Mouse (Mus musculus) lung, postnatal 0 days (tissue): ENCODE data around the gene Cacna1i. TPM values are rescaled to one million over a fixed set of nuclear protein-coding genes. Genes with fewer than 3 reads are reported as not detected.

ENCODE experiments used
- ATAC-seq: fragments of 200-750 bp; cut with Nextera tagmentation; 2 replicates; pipeline ENCODE4 v1.8.0; 2017; ENCODE audit warnings: moderate library complexity
- DNase-seq: peaks from one replicate; pipeline ENCODE4 v3.0.0-alpha.2; 2016; ENCODE audit warnings: low spot score
- H3K27ac ChIP-seq: fragments of 300-500 bp; sonication (generic); 2 replicates; pipeline ENCODE4 v1.5.1; 2014; ENCODE audit warnings: antibody characterized with exemption, mild to moderate bottlenecking, low read length, mixed read lengths
- H3K27me3 ChIP-seq: fragments of 300-500 bp; sonication (generic); replicated peaks from 2 replicates; pipeline ENCODE4 v1.6.1; 2014; ENCODE audit warnings: low read length, mixed read lengths; ENCODE audit not compliant: insufficient read depth
- H3K36me3 ChIP-seq: fragments of 300-500 bp; sonication (generic); 2 replicates; pipeline ENCODE4 v1.6.1; 2014; ENCODE audit warnings: low read length, mixed read lengths; ENCODE audit not compliant: insufficient read depth
- H3K4me1 ChIP-seq: fragments of 300-500 bp; sonication (generic); 2 replicates; pipeline ENCODE4 v1.6.1; 2014; ENCODE audit warnings: antibody characterized with exemption, low read depth, low read length, mixed read lengths; ENCODE audit not compliant: insufficient read depth
- H3K4me2 ChIP-seq: fragments of 300-500 bp; sonication (generic); replicated peaks from 2 replicates; pipeline ENCODE4 v1.6.1; 2014; ENCODE audit warnings: low read depth, mild to moderate bottlenecking, low read length, moderate library complexity, mixed read lengths
- H3K4me3 ChIP-seq: fragments of 300-500 bp; sonication (generic); 2 replicates; pipeline ENCODE4 v1.5.1; 2014; ENCODE audit warnings: low read depth, low read length
- H3K9ac ChIP-seq: fragments of 300-500 bp; sonication (generic); replicated peaks from 2 replicates; pipeline ENCODE4 v1.6.1; 2014; ENCODE audit warnings: low read depth, mild to moderate bottlenecking
- H3K9me3 ChIP-seq: fragments of 300-500 bp; sonication (generic); 2 replicates; pipeline ENCODE4 v1.6.1; 2016; ENCODE audit warnings: low read length, mixed read lengths
- CTCF ChIP-seq: IDR thresholded peaks from 2 replicates; pipeline ENCODE4 v1.5.1; 2016; ENCODE audit warnings: antibody characterized with exemption, mild to moderate bottlenecking
- EP300 ChIP-seq: IDR thresholded peaks from 2 replicates; pipeline ENCODE4 v1.6.1; 2016; ENCODE audit warnings: antibody characterized with exemption, mild to moderate bottlenecking, control low read depth
- WGBS: fragments of 180-500 bp; shearing (Covaris S2); extraction: QIAGEN DNeasy Blood & Tissue Kit; methylation state at CpG from one replicate; pipeline ENCODE4 v1.1.7; 2014; 5-methylcytosine and 5-hydroxymethylcytosine counted together
- polyA plus RNA-seq: library from polyadenylated mRNA; unstranded; fragments of >200 nt; fragmentation: Nextera tagmentation; extraction: Ambion mirVana; gene quantifications from 2 replicates; pipeline ENCODE4 v1.2.1, GENCODE M21; 2015

Gene Cacna1i
- polyA plus RNA-seq, 1 experiment from 2014 or later: not detected

GRCm38 (mm10) chr15:80401387-80401898 lies 114.4 kb downstream of the Cacna1i start:
- no peak overlapping the region for H3K9ac ChIP-seq
- WGBS: 32% methylated on average over 2 of the region's 2 CpGs

DNA sequence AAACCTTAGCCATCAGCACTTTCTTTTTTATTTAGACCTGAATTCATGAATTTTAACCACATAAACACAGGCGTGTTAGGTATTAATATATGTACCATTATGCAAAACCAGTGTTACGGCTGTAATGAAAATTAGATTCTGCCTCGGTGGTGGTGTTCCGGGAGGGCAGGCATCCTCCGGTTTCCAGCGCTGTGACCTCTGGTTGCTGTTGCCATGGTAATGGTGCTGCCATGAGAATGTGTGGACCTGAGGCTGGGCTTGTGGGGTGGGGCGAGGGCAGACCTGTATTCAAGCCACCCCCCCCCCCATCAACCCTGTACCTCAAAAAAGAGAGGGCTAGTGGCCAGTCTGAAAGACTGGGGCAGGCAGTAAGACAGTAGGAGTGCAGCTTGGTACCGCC lies 114.9 kb downstream of the Cacna1i start:
- no peak for ATAC-seq

More at GRCm38 (mm10) chr15:80401387-80401898, 114.4 kb downstream of the Cacna1i start:
- no peak for TF ChIP-seq EP300
- no peak for TF ChIP-seq CTCF
- Histone ChIP-seq H3K27me3 (no peaks in the 10 kb centered on the region), H3K4me3 (no peak overlapping the region), H3K36me3 (no peaks in the 10 kb centered on the region), H3K4me1 (no peaks in the 10 kb centered on the region), H3K4me2 (no peak overlapping the region), H3K9me3 (no peaks in the 10 kb centered on the region), H3K27ac (no peak overlapping the region)
- ATAC-seq (no peak; the same call in 1 of the 2 replicates), DNase-seq (peak; percentile 6)

GRCm38 (mm10) chr15:80407873-80408272 lies 120.8 kb downstream of the Cacna1i start:
- Histone ChIP-seq H3K4me1 (peaks cover 5% of the 10 kb centered on the region; the same call in 1 of the 2 replicates), H3K36me3 (no peaks in the 10 kb centered on the region), H3K4me2 (no peak overlapping the region), H3K27ac (no peak overlapping the region), H3K4me3 (no peak overlapping the region), H3K9ac (no peak overlapping the region), H3K27me3 (no peaks in the 10 kb centered on the region), H3K9me3 (no peaks in the 10 kb centered on the region)
- DNase-seq (peak; percentile 67), ATAC-seq (peak; percentile 93)
- peak; percentile 68 for TF ChIP-seq EP300
- no peak for TF ChIP-seq CTCF
- WGBS: 12% methylated on average over 1 of the region's 1 CpGs

More for the DNA sequence above, 114.9 kb downstream of the Cacna1i start:
- Histone ChIP-seq H3K4me2 (no peak overlapping the region), H3K9ac (no peak overlapping the region), H3K9me3 (no peaks in the 10 kb centered on the region), H3K27ac (no peak overlapping the region), H3K4me1 (no peaks in the 10 kb centered on the region), H3K4me3 (no peak overlapping the region), H3K27me3 (no peaks in the 10 kb centered on the region), H3K36me3 (no peaks in the 10 kb centered on the region)
- no peak for TF ChIP-seq EP300
- no peak for TF ChIP-seq CTCF
- WGBS: 80% methylated on average over 8 of the region's 8 CpGs
- DNase-seq: no peak

DNA sequence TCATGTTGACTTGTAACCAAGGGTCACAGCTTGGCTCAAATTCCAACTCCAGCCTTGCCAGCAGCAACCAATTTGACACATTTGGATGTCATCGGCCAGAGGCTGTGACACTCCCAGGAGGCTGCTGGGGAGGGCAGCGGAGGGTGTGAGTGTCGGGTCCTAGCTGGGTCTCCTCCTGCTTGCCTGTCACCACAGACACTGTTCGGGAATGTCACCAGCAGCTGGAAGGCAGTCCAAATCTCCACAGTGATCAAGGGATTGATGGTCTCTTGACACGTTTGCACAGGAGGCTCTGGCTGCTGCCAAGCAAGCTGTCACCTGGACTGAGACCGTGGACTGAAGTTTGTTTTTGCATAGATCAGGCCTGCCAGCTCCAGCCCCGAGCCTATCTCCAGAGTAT lies 123.6 kb downstream of the Cacna1i start:
- Histone ChIP-seq H3K4me2 (no peak overlapping the region), H3K27ac (no peak overlapping the region), H3K9ac (no peak overlapping the region), H3K27me3 (no peaks in the 10 kb centered on the region), H3K9me3 (no peaks in the 10 kb centered on the region), H3K36me3 (no peaks in the 10 kb centered on the region), H3K4me3 (no peak overlapping the region), H3K4me1 (peaks cover 5% of the 10 kb centered on the region; the same call in 1 of the 2 replicates)
- ATAC-seq (no peak), DNase-seq (no peak)
- 45% methylated on average over 7 of the region's 7 CpGs for WGBS
- TF ChIP-seq CTCF (no peak), EP300 (no peak)

DNA sequence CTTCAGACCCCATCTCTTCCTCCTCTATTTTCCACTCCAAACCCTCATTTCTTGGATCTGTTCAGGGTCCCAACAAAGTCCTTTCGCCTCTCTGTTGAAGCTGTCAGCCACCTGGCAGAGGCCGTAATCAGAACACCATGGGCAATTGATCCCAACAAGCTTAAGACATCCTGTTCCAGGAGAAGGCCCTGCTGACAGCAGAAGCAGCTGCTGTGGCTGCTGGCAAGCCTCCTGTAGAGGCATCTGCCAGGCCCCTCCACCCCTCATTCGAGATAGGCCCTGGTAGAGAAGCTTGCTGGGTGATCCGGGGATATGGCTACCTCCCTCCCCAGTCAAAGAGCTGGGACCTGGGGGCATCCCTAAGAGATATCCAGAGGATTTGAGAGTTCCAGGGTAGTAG lies 126.0 kb downstream of the Cacna1i start:
- TF ChIP-seq CTCF (no peak), EP300 (no peak)
- Histone ChIP-seq H3K4me2 (no peak overlapping the region), H3K9ac (no peak overlapping the region), H3K27ac (no peak overlapping the region), H3K9me3 (no peaks in the 10 kb centered on the region), H3K36me3 (no peaks in the 10 kb centered on the region), H3K4me3 (no peak overlapping the region), H3K27me3 (no peaks in the 10 kb centered on the region), H3K4me1 (peaks cover 5% of the 10 kb centered on the region; the same call in 1 of the 2 replicates)
- WGBS: 80% methylated on average over 4 of the region's 4 CpGs
- DNase-seq (no peak), ATAC-seq (no peak)

GRCm38 (mm10) chr15:80413988-80414721 lies 127.1 kb downstream of the Cacna1i start:
- Histone ChIP-seq H3K36me3 (no peaks in the 10 kb centered on the region), H3K27ac (no peak overlapping the region), H3K9me3 (no peaks in the 10 kb centered on the region), H3K4me1 (no peaks in the 10 kb centered on the region; the same call in 1 of the 2 replicates), H3K9ac (no peak overlapping the region), H3K4me3 (no peak overlapping the region), H3K27me3 (no peaks in the 10 kb centered on the region), H3K4me2 (no peak overlapping the region)
- ATAC-seq: peak; percentile 79
- TF ChIP-seq CTCF (no peak), EP300 (peak; percentile 63)
- 48% methylated on average over 17 of the region's 17 CpGs for WGBS
- DNase-seq: peak; percentile 67
